Mouse (Mus musculus) intestine, postnatal 0 days (tissue): Measurements from ENCODE around the gene Vcl. TPM values are rescaled to one million over a fixed set of nuclear protein-coding genes. Genes with fewer than 3 reads are reported as not detected.
A peak's percentile ranks its signal among the peaks of the same experiment; 100 is the strongest.

Experiments used
- ATAC-seq: fragments of 200-750 bp; cut with Nextera tagmentation; 2 replicates; pipeline ENCODE4 v1.8.0; 2017; ENCODE audit warnings: mild to moderate bottlenecking, moderate TSS enrichment, moderate library complexity
- H3K27ac ChIP-seq: fragments of 300-500 bp; sonication (generic); 2 replicates; pipeline ENCODE4 v1.5.1; 2014; ENCODE audit warnings: mild to moderate bottlenecking, low read depth, low read length, moderate library complexity
- H3K27me3 ChIP-seq: fragments of 300-500 bp; sonication (generic); replicated peaks from 2 replicates; pipeline ENCODE4 v1.6.1; 2014; ENCODE audit warnings: low read length, mixed read lengths; ENCODE audit not compliant: control insufficient read depth, insufficient read depth
- H3K36me3 ChIP-seq: fragments of 300-500 bp; sonication (generic); 2 replicates; pipeline ENCODE4 v1.6.1; 2014; ENCODE audit warnings: mild to moderate bottlenecking, moderate library complexity; ENCODE audit not compliant: control insufficient read depth, insufficient read depth
- H3K4me1 ChIP-seq: fragments of 300-500 bp; sonication (generic); replicated peaks from 2 replicates; pipeline ENCODE4 v1.6.1; 2014; ENCODE audit warnings: antibody characterized with exemption, low read length, mixed read lengths; ENCODE audit not compliant: control insufficient read depth, insufficient read depth
- H3K4me2 ChIP-seq: fragments of 300-500 bp; sonication (generic); replicated peaks from 2 replicates; pipeline ENCODE4 v1.6.1; 2014; ENCODE audit warnings: low read depth, mild to moderate bottlenecking, moderate library complexity
- H3K4me3 ChIP-seq: fragments of 300-500 bp; sonication (generic); 2 replicates; pipeline ENCODE4 v1.5.1; 2014; ENCODE audit warnings: low read depth, low read length
- H3K9ac ChIP-seq: fragments of 300-500 bp; sonication (generic); 2 replicates; pipeline ENCODE4 v1.6.1; 2014; ENCODE audit warnings: mild to moderate bottlenecking, low read depth, low read length
- H3K9me3 ChIP-seq: fragments of 300-500 bp; sonication (generic); 2 replicates; pipeline ENCODE4 v1.6.1; 2016; ENCODE audit warnings: mixed run types; ENCODE audit not compliant: control insufficient read depth
- CTCF ChIP-seq: sonication (generic); IDR thresholded peaks from 2 replicates; pipeline ENCODE4 v1.5.1; 2016; ENCODE audit warnings: low read depth, mild to moderate bottlenecking, control low read depth, antibody characterized with exemption, moderate library complexity
- WGBS: fragments of 180-500 bp; shearing (Covaris S2); extraction: QIAGEN DNeasy Blood & Tissue Kit; methylation state at CpG from one replicate; pipeline ENCODE4 v1.1.7; 2014; 5-methylcytosine and 5-hydroxymethylcytosine counted together
- polyA plus RNA-seq: library from polyadenylated mRNA; unstranded; fragments of >200 nt; fragmentation: Nextera tagmentation; extraction: Ambion mirVana; gene quantifications from 2 replicates; pipeline ENCODE4 v1.2.1, GENCODE M21; 2015

Vcl gene
- polyA plus RNA-seq, 1 experiment from 2014 or later = 33.9 TPM

DNA sequence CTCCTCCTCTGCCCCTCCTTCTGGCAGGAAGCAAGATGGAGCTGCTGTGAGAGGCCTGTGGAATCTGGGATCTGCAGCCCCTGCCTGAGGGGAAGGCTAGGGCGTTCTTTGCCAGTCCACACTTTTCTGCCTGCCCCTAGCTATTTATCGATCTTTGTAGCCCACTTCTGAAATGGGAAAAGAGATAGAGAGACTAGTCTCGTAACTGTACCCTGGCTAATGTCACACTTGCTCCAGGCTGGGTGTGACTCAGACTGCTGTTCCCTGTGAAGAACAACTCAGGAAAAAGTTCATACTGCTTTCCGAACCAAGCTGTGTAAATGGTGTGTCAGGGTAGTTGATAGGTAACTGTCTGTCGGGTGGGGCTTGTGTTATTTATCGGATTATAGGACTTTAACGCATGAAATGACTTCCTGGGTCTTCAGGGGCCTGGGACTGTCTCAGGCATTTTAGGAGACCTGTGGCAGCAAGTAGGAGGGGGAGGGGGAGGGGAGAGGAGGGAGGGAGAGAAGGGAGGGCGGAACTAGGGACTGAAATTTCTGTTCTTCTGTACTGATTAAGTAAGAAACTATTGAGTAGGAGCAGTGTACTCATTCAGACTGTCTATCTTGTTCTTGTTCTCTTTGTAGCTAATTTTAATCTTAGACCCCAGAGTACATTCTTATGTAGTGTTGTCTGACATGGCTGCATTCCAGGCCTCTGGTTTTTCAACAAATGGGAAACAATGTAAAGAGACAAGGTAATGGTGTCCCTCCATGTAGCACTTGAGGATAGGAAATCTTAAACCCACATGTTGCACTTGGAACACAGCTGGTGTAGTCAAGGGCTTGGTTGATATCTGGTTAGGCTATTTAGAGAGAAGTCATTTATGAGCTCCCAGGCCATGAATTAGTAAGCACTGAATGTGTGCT is 1.5 kb downstream of the Vcl start:
- H3K4me1 ChIP-seq = 0 out of 2 replicates have a peak, but pooled peaks cover 6% of the 10 kb centered on the region
- no peak for ATAC-seq
- H3K4me3 ChIP-seq = peak overlapping the region; percentile 89
- no peaks in the 10 kb centered on the region for H3K27me3 ChIP-seq
- H3K4me2 ChIP-seq = peak overlapping the region; percentile 80
- H3K9ac ChIP-seq = peak overlapping the region; percentile 87
- peak overlapping the region; percentile 93 for H3K27ac ChIP-seq
- H3K9me3 ChIP-seq = no peaks in the 10 kb centered on the region
- 11% methylated on average over 8 of the region's 8 CpGs for WGBS
- H3K36me3 ChIP-seq = no peaks in the 10 kb centered on the region
- TF ChIP-seq CTCF = no peak

- 18% methylated on average over 2 of the region's 2 CpGs for WGBS
- Histone ChIP-seq H3K36me3 (no peaks in the 10 kb centered on the region), H3K9ac (no peak overlapping the region), H3K4me2 (no peak overlapping the region), H3K4me1 (no peaks in the 10 kb centered on the region), H3K27me3 (no peaks in the 10 kb centered on the region), H3K9me3 (no peaks in the 10 kb centered on the region), H3K4me3 (no peak overlapping the region), H3K27ac (no peak overlapping the region)
- no peak for ATAC-seq
- no peak for TF ChIP-seq CTCF
Measured at GRCm38 (mm10) chr14:20938424-20938823, 9.2 kb downstream of the Vcl start.

- Histone ChIP-seq H3K27me3 (no peaks in the 10 kb centered on the region), H3K36me3 (no peaks in the 10 kb centered on the region), H3K4me1 (no peaks in the 10 kb centered on the region), H3K9me3 (no peaks in the 10 kb centered on the region), H3K4me3 (no peak overlapping the region), H3K9ac (no peak overlapping the region), H3K27ac (no peak overlapping the region), H3K4me2 (no peak overlapping the region)
- no peak for TF ChIP-seq CTCF
- WGBS = 0% methylated on average over 1 of the region's 1 CpGs
- ATAC-seq = no peak
Measured at GRCm38 (mm10) chr14:20938860-20939259, 9.7 kb downstream of the Vcl start.

DNA sequence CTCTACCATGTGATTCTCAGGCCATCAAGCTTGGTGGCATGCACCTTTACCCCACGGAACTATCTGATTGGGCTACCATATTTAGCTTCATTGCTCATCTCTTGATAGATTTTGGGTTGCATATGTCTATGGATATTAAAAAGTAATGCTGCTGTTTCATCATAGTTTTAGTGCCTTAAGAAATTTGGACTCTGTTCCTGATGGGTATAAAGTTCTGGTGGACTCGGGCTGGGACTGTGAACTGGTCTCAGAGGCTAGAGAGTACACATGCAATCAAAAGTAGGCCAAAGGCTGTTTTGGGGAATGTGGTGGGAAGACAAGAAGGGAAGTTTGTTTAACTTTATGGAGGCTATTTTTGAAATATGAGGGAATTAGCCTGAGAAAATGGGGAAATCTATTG is 16.1 kb downstream of the Vcl start:
- no peak overlapping the region for H3K9ac ChIP-seq
- no peak for ATAC-seq
- 0 out of 2 replicates have a peak, but pooled peaks cover 7% of the 10 kb centered on the region for H3K4me1 ChIP-seq
- 69% methylated on average over 2 of the region's 2 CpGs for WGBS
- TF ChIP-seq CTCF = no peak
- no peaks in the 10 kb centered on the region for H3K9me3 ChIP-seq
- no peak overlapping the region for H3K27ac ChIP-seq
- no peaks in the 10 kb centered on the region for H3K36me3 ChIP-seq
- H3K4me3 ChIP-seq = no peak overlapping the region
- H3K4me2 ChIP-seq = no peak overlapping the region
- H3K27me3 ChIP-seq = no peaks in the 10 kb centered on the region

GRCm38 (mm10) chr14:20956021-20956420 is 26.8 kb downstream of the Vcl start:
- no peaks in the 10 kb centered on the region for H3K4me1 ChIP-seq
- no peaks in the 10 kb centered on the region for H3K36me3 ChIP-seq
- H3K4me2 ChIP-seq = no peak overlapping the region
- no peak overlapping the region for H3K9ac ChIP-seq
- no peak for TF ChIP-seq CTCF
- no peaks in the 10 kb centered on the region for H3K27me3 ChIP-seq
- H3K9me3 ChIP-seq = no peaks in the 10 kb centered on the region
- H3K27ac ChIP-seq = no peak overlapping the region
- no peak overlapping the region for H3K4me3 ChIP-seq
- ATAC-seq = no peak

GRCm38 (mm10) chr14:20958971-20959370 is 29.8 kb downstream of the Vcl start:
- no peaks in the 10 kb centered on the region for H3K4me1 ChIP-seq
- H3K27ac ChIP-seq = no peak overlapping the region
- TF ChIP-seq CTCF = no peak
- no peak overlapping the region for H3K9ac ChIP-seq
- ATAC-seq = no peak
- H3K4me2 ChIP-seq = no peak overlapping the region
- WGBS = 82% methylated on average over 2 of the region's 2 CpGs
- no peaks in the 10 kb centered on the region for H3K27me3 ChIP-seq
- no peaks in the 10 kb centered on the region for H3K36me3 ChIP-seq
- H3K4me3 ChIP-seq = no peak overlapping the region
- no peaks in the 10 kb centered on the region for H3K9me3 ChIP-seq
